Mouse (Mus musculus) ES-Bruce4 (cell line): ENCODE data around the gene Stradb. TPM values are rescaled to one million over a fixed set of nuclear protein-coding genes. Genes with fewer than 3 reads are reported as not detected.
A peak's percentile ranks its signal among the peaks of the same experiment; 100 is the strongest.

Source experiments
- H3K27ac ChIP-seq: 2 replicates; pipeline ENCODE4 v1.5.1; 2012; ENCODE audit warnings: low read length, inconsistent platforms; ENCODE audit not compliant: insufficient read depth
- H3K27me3 ChIP-seq: 2 replicates; pipeline ENCODE4 v1.6.1; 2012; ENCODE audit warnings: mild to moderate bottlenecking, low read length, inconsistent platforms; ENCODE audit not compliant: control insufficient read depth, poor library complexity, insufficient read depth, severe bottlenecking
- H3K36me3 ChIP-seq: 2 replicates; pipeline ENCODE4 v1.6.1; 2012; ENCODE audit warnings: inconsistent platforms, mild to moderate bottlenecking, low read length, moderate library complexity; ENCODE audit not compliant: control insufficient read depth, poor library complexity, insufficient read depth, severe bottlenecking
- H3K4me1 ChIP-seq: one replicate; pipeline ENCODE4 v1.8.1; 2011; ENCODE audit warnings: low read length; ENCODE audit not compliant: control insufficient read depth, insufficient read depth
- H3K4me3 ChIP-seq: 2 replicates; pipeline ENCODE4 v1.5.1; 2011; ENCODE audit warnings: low read depth, mild to moderate bottlenecking, low read length
- H3K9ac ChIP-seq: 2 replicates; pipeline ENCODE4 v1.6.1; 2012; ENCODE audit warnings: low read depth, mild to moderate bottlenecking, inconsistent platforms; ENCODE audit not compliant: poor library complexity, severe bottlenecking
- H3K9me3 ChIP-seq: replicated peaks from 2 replicates; pipeline ENCODE4 v1.6.1; 2012; ENCODE audit warnings: mild to moderate bottlenecking, low read length, inconsistent platforms; ENCODE audit not compliant: control insufficient read depth, poor library complexity, insufficient read depth, severe bottlenecking
- CTCF ChIP-seq: IDR thresholded peaks from one replicate; pipeline ENCODE4 v1.8.1; 2011; ENCODE audit warnings: low read depth, low read length
- EP300 ChIP-seq: IDR thresholded peaks from 2 replicates; pipeline ENCODE4 v1.6.1; 2011; ENCODE audit warnings: low read depth, low read length; ENCODE audit not compliant: insufficient read depth
- POLR2A ChIP-seq: IDR thresholded peaks from one replicate; pipeline ENCODE4 v1.8.1; 2011; ENCODE audit warnings: low read length; ENCODE audit not compliant: insufficient read depth
- polyA plus RNA-seq: library from polyadenylated mRNA; stranded (reverse); fragments of >200 nt; gene quantifications from 2 replicates; pipeline ENCODE4 v1.2.4, GENCODE M21; 2011; ENCODE audit warnings: low read depth; ENCODE audit not compliant: missing spikeins, insufficient read depth, insufficient read length

Gene Stradb
- 10.2 and 12.4 TPM in 2 replicates for polyA plus RNA-seq

- Histone ChIP-seq H3K4me1 (no peaks in the 10 kb centered on the region), H3K9ac (peak within 1 kb of the TSS; percentile 78), H3K27ac (peak within 1 kb of the TSS; percentile 21; the same call in 1 of the 2 replicates), H3K27me3 (no peaks in the 10 kb centered on the region), H3K9me3 (no peaks in the 10 kb centered on the region), H3K4me3 (peak within 1 kb of the TSS; percentile 98), H3K36me3 (no peaks in the 10 kb centered on the region)
- TF ChIP-seq POLR2A: peak; percentile 30
- TF ChIP-seq EP300: no peak
These were observed at the start of gene Stradb, which contains the start of gene Trak2 for GRCm38 (mm10) chr1:58973366-58974221. Stradb (plus strand) TSS chr1:58973522. Trak2 (minus strand) TSS chr1:58973430.

- H3K4me3 ChIP-seq: no peak overlapping the region
- H3K36me3 ChIP-seq: peaks cover 6% of the 10 kb centered on the region
- peaks cover 17% of the 10 kb centered on the region for H3K9me3 ChIP-seq
- H3K9ac ChIP-seq: no peak overlapping the region
- no peak for TF ChIP-seq CTCF
- TF ChIP-seq EP300: no peak
- TF ChIP-seq POLR2A: no peak
- no peak overlapping the region for H3K27ac ChIP-seq
- no peaks in the 10 kb centered on the region for H3K4me1 ChIP-seq
- H3K27me3 ChIP-seq: no peaks in the 10 kb centered on the region
These were observed 46.7 kb upstream of the Stradb start for GRCm38 (mm10) chr1:58926664-58927063.

- no peak overlapping the region for H3K9ac ChIP-seq
- H3K4me1 ChIP-seq: no peaks in the 10 kb centered on the region
- peaks cover 7% of the 10 kb centered on the region for H3K36me3 ChIP-seq
- no peak overlapping the region for H3K27ac ChIP-seq
- H3K9me3 ChIP-seq: peaks cover 31% of the 10 kb centered on the region
- TF ChIP-seq CTCF (no peak), EP300 (no peak), POLR2A (no peak)
- H3K27me3 ChIP-seq: no peaks in the 10 kb centered on the region
- H3K4me3 ChIP-seq: no peak overlapping the region
These were observed 36.3 kb upstream of the Stradb start for GRCm38 (mm10) chr1:58936746-58937605.

GRCm38 (mm10) chr1:58937606-58938099, 35.7 kb upstream of the Stradb start:
- H3K27me3 ChIP-seq: no peaks in the 10 kb centered on the region
- no peaks in the 10 kb centered on the region for H3K4me1 ChIP-seq
- H3K36me3 ChIP-seq: peaks cover 7% of the 10 kb centered on the region
- H3K27ac ChIP-seq: no peak overlapping the region
- H3K4me3 ChIP-seq: no peak overlapping the region
- H3K9me3 ChIP-seq: peaks cover 28% of the 10 kb centered on the region
- no peak overlapping the region for H3K9ac ChIP-seq
- TF ChIP-seq POLR2A (no peak), CTCF (no peak), EP300 (no peak)

GRCm38 (mm10) chr1:58945523-58945922, 27.8 kb upstream of the Stradb start:
- Histone ChIP-seq H3K27me3 (no peaks in the 10 kb centered on the region), H3K9ac (no peak overlapping the region), H3K9me3 (no peaks in the 10 kb centered on the region), H3K27ac (no peak overlapping the region), H3K4me3 (no peak overlapping the region), H3K4me1 (no peaks in the 10 kb centered on the region), H3K36me3 (peaks cover 4% of the 10 kb centered on the region)
- TF ChIP-seq CTCF (no peak), POLR2A (no peak), EP300 (no peak)
